Mouse (Mus musculus): ENCODE data around the gene Ndc1.

DNA sequence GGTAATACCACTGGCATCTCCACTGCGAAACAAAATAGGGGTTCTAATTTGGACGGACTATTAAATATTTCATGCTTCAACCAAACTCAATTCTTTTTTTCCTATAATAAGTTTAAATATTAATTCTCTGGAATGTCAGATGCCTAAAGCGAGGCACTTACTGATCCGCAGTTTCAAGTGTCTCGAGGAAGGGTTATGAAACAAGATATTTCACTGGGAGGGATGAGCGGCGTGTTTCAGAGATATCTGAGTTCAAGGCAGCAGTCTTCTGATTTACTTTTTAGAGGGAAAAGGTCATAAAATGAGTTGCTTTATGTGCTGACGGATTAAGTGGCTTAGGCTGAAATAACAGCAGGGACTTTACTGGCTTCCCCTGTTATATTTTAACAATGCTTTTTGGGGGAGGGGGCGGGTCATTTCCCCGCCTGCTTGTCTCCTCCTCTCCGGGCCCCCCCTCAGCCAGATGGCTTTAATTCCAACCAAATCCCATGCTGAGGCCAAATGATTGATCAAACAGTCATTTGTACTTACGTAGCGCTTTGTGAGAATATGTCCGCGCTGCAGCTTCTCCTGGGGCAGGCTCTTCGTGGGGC lies 75.4 kb downstream of the Ndc1 start:
- TF ChIP-seq CTCF (IDR thresholded peaks at IDR 0.05; ENCODE audit: control insufficient read depth, insufficient read depth, low read length) (no peak), POLR2A (IDR thresholded peaks at IDR 0.05; ENCODE audit: borderline replicate concordance, control insufficient read depth, low read depth, low read length) (no peak)
